Mouse (Mus musculus): ENCODE measurements around the gene Fam163a. TPM values are rescaled to one million over a fixed set of nuclear protein-coding genes. Genes with fewer than 3 reads are reported as not detected.

Fam163a gene
- polyA plus RNA-seq, 1 experiment from 2014 or later: 3.7 TPM

GRCm38 (mm10) chr1:156108400-156108799 lies 96.4 kb downstream of the Fam163a start:
- 56% methylated on average over 10 of the region's 10 CpGs for WGBS
- Histone ChIP-seq H3K9ac (no peak overlapping the region), H3K27ac (replicated peaks) (no peak overlapping the region), H3K9me3 (no peaks in the 10 kb centered on the region), H3K4me1 (replicated peaks) (0 out of 2 replicates have a peak, but pooled peaks cover 8% of the 10 kb centered on the region), H3K36me3 (no peaks in the 10 kb centered on the region), H3K27me3 (no peaks in the 10 kb centered on the region), H3K4me2 (no peak overlapping the region), H3K4me3 (no peak overlapping the region)
- ATAC-seq (ENCODE audit: low FRiP score, low read depth): no peak

- H3K4me2 ChIP-seq: no peak overlapping the region
- H3K4me1 ChIP-seq (replicated peaks): 0 out of 2 replicates have a peak, but pooled peaks cover 8% of the 10 kb centered on the region
- H3K27me3 ChIP-seq: no peaks in the 10 kb centered on the region
- 85% methylated on average over 2 of the region's 2 CpGs for WGBS
- no peaks in the 10 kb centered on the region for H3K9me3 ChIP-seq
- H3K27ac ChIP-seq (replicated peaks): no peak overlapping the region
- H3K36me3 ChIP-seq: no peaks in the 10 kb centered on the region
- no peak overlapping the region for H3K9ac ChIP-seq
- no peak for ATAC-seq (ENCODE audit: low FRiP score, low read depth)
- H3K4me3 ChIP-seq: no peak overlapping the region
Measured at GRCm38 (mm10) chr1:156107424-156107823, 97.4 kb downstream of the Fam163a start.

- WGBS: 70% methylated on average over 2 of the region's 2 CpGs
- ATAC-seq (ENCODE audit: low FRiP score, low read depth): no peak
Measured at GRCm38 (mm10) chr1:156105381-156105780, 99.4 kb downstream of the Fam163a start.

GRCm38 (mm10) chr1:156103763-156104162 lies 101.1 kb downstream of the Fam163a start:
- Histone ChIP-seq H3K27ac (replicated peaks) (no peak overlapping the region), H3K4me1 (replicated peaks) (no peaks in the 10 kb centered on the region), H3K27me3 (no peaks in the 10 kb centered on the region), H3K9me3 (peaks cover 4% of the 10 kb centered on the region; the same call in 1 of the 2 replicates), H3K36me3 (no peaks in the 10 kb centered on the region), H3K9ac (no peak overlapping the region), H3K4me2 (no peak overlapping the region), H3K4me3 (no peak overlapping the region)
- 98% methylated on average over 2 of the region's 2 CpGs for WGBS
- no peak for ATAC-seq (ENCODE audit: low FRiP score, low read depth)

More at GRCm38 (mm10) chr1:156105381-156105780, 99.4 kb downstream of the Fam163a start:
- no peaks in the 10 kb centered on the region for H3K4me1 ChIP-seq (replicated peaks)
- H3K27me3 ChIP-seq: no peaks in the 10 kb centered on the region
- no peak overlapping the region for H3K4me3 ChIP-seq
- no peak overlapping the region for H3K27ac ChIP-seq (replicated peaks)
- no peak overlapping the region for H3K9ac ChIP-seq
- no peaks in the 10 kb centered on the region for H3K36me3 ChIP-seq
- H3K9me3 ChIP-seq: no peaks in the 10 kb centered on the region
- H3K4me2 ChIP-seq: no peak overlapping the region

- Histone ChIP-seq H3K9me3 (no peaks in the 10 kb centered on the region), H3K27me3 (no peaks in the 10 kb centered on the region), H3K36me3 (no peaks in the 10 kb centered on the region), H3K4me1 (replicated peaks) (no peaks in the 10 kb centered on the region; the same call in 1 of the 2 replicates), H3K4me3 (no peak overlapping the region), H3K4me2 (no peak overlapping the region), H3K27ac (replicated peaks) (no peak overlapping the region), H3K9ac (no peak overlapping the region)
- ATAC-seq (ENCODE audit: low FRiP score, low read depth): no peak
- 86% methylated on average over 4 of the region's 4 CpGs for WGBS
Measured at GRCm38 (mm10) chr1:156091811-156092210, 113.0 kb downstream of the Fam163a start.

- no peaks in the 10 kb centered on the region for H3K27me3 ChIP-seq
- no peak overlapping the region for H3K4me2 ChIP-seq
- 22% methylated on average over 4 of the region's 4 CpGs for WGBS
- no peak overlapping the region for H3K27ac ChIP-seq (replicated peaks)
- peak; percentile 57; the same call in 1 of the 2 replicates for ATAC-seq (ENCODE audit: low FRiP score, low read depth)
- no peaks in the 10 kb centered on the region; the same call in 1 of the 2 replicates for H3K4me1 ChIP-seq (replicated peaks)
- no peak overlapping the region for H3K9ac ChIP-seq
- no peak overlapping the region for H3K4me3 ChIP-seq
- H3K9me3 ChIP-seq: no peaks in the 10 kb centered on the region
- no peaks in the 10 kb centered on the region for H3K36me3 ChIP-seq
Measured at GRCm38 (mm10) chr1:156090042-156090441, 114.8 kb downstream of the Fam163a start.

- 72% methylated on average over 8 of the region's 8 CpGs for WGBS
- Histone ChIP-seq H3K27ac (replicated peaks) (no peak overlapping the region), H3K4me1 (replicated peaks) (no peaks in the 10 kb centered on the region; the same call in 1 of the 2 replicates), H3K9me3 (no peaks in the 10 kb centered on the region), H3K9ac (no peak overlapping the region), H3K27me3 (no peaks in the 10 kb centered on the region), H3K36me3 (no peaks in the 10 kb centered on the region), H3K4me2 (no peak overlapping the region), H3K4me3 (no peak overlapping the region)
- ATAC-seq (ENCODE audit: low FRiP score, low read depth): 0 out of 2 replicates have a peak, but pooled peaks have one; percentile 14
Measured at GRCm38 (mm10) chr1:156089561-156089960, 115.3 kb downstream of the Fam163a start.

GRCm38 (mm10) chr1:156087586-156087985 lies 117.2 kb downstream of the Fam163a start:
- 85% methylated on average over 5 of the region's 5 CpGs for WGBS

GRCm38 (mm10) chr1:156085770-156086169 lies 119.1 kb downstream of the Fam163a start:
- Histone ChIP-seq H3K4me1 (replicated peaks) (no peaks in the 10 kb centered on the region; the same call in 1 of the 2 replicates), H3K27ac (replicated peaks) (no peak overlapping the region), H3K9me3 (no peaks in the 10 kb centered on the region), H3K36me3 (no peaks in the 10 kb centered on the region), H3K9ac (no peak overlapping the region), H3K4me2 (no peak overlapping the region), H3K27me3 (no peaks in the 10 kb centered on the region), H3K4me3 (no peak overlapping the region)
- WGBS: 59% methylated on average over 5 of the region's 5 CpGs
- peak; percentile 67; the same call in 1 of the 2 replicates for ATAC-seq (ENCODE audit: low FRiP score, low read depth)

More at GRCm38 (mm10) chr1:156087586-156087985, 117.2 kb downstream of the Fam163a start:
- no peak overlapping the region for H3K27ac ChIP-seq (replicated peaks)
- ATAC-seq (ENCODE audit: low FRiP score, low read depth): no peak
- no peak overlapping the region for H3K9ac ChIP-seq
- H3K4me2 ChIP-seq: no peak overlapping the region
- H3K36me3 ChIP-seq: no peaks in the 10 kb centered on the region
- H3K4me1 ChIP-seq (replicated peaks): no peaks in the 10 kb centered on the region; the same call in 1 of the 2 replicates
- H3K4me3 ChIP-seq: no peak overlapping the region
- no peaks in the 10 kb centered on the region for H3K27me3 ChIP-seq
- no peaks in the 10 kb centered on the region for H3K9me3 ChIP-seq

- WGBS: 77% methylated on average over 3 of the region's 3 CpGs
- H3K4me2 ChIP-seq: no peak overlapping the region
- H3K27ac ChIP-seq (replicated peaks): no peak overlapping the region
- no peaks in the 10 kb centered on the region for H3K9me3 ChIP-seq
- H3K4me1 ChIP-seq (replicated peaks): no peaks in the 10 kb centered on the region
- H3K9ac ChIP-seq: no peak overlapping the region
- H3K36me3 ChIP-seq: no peaks in the 10 kb centered on the region
- no peak for ATAC-seq (ENCODE audit: low FRiP score, low read depth)
- H3K4me3 ChIP-seq: no peak overlapping the region
- no peaks in the 10 kb centered on the region for H3K27me3 ChIP-seq
Measured at GRCm38 (mm10) chr1:156084603-156085002, 120.2 kb downstream of the Fam163a start.

- 66% methylated on average over 3 of the region's 3 CpGs for WGBS
- Histone ChIP-seq H3K4me3 (no peak overlapping the region), H3K27ac (replicated peaks) (no peak overlapping the region), H3K9ac (no peak overlapping the region), H3K9me3 (no peaks in the 10 kb centered on the region), H3K36me3 (no peaks in the 10 kb centered on the region), H3K27me3 (no peaks in the 10 kb centered on the region), H3K4me2 (no peak overlapping the region), H3K4me1 (replicated peaks) (no peaks in the 10 kb centered on the region)
- no peak for ATAC-seq (ENCODE audit: low FRiP score, low read depth)
Measured at GRCm38 (mm10) chr1:156077655-156078054, 127.2 kb downstream of the Fam163a start.

GRCm38 (mm10) chr1:156076474-156076873 lies 128.4 kb downstream of the Fam163a start:
- Histone ChIP-seq H3K9ac (no peak overlapping the region), H3K4me3 (no peak overlapping the region), H3K27me3 (no peaks in the 10 kb centered on the region), H3K4me2 (no peak overlapping the region), H3K36me3 (no peaks in the 10 kb centered on the region), H3K27ac (replicated peaks) (no peak overlapping the region), H3K4me1 (replicated peaks) (no peaks in the 10 kb centered on the region), H3K9me3 (no peaks in the 10 kb centered on the region)
- WGBS: 53% methylated on average over 4 of the region's 4 CpGs
- ATAC-seq (ENCODE audit: low FRiP score, low read depth): no peak

GRCm38 (mm10) chr1:156074575-156074974 lies 130.3 kb downstream of the Fam163a start:
- no peaks in the 10 kb centered on the region for H3K36me3 ChIP-seq
- no peak overlapping the region for H3K4me2 ChIP-seq
- H3K27ac ChIP-seq (replicated peaks): no peak overlapping the region
- no peak for ATAC-seq (ENCODE audit: low FRiP score, low read depth)
- H3K9me3 ChIP-seq: no peaks in the 10 kb centered on the region
- H3K9ac ChIP-seq: no peak overlapping the region
- no peak overlapping the region for H3K4me3 ChIP-seq
- no peaks in the 10 kb centered on the region for H3K27me3 ChIP-seq
- WGBS: 62% methylated on average over 8 of the region's 8 CpGs
- no peaks in the 10 kb centered on the region for H3K4me1 ChIP-seq (replicated peaks)
